Mouse (Mus musculus) right cerebral cortex, postnatal 4 days (tissue): ENCODE data around the gene Pmpca.
"Not testable (repeated sequence)": the region's sequence is repeated elsewhere in the genome, so short reads cannot be mapped to it uniquely, and the experiment has no call there.

Source experiments
- DNase-seq: peaks from one replicate; pipeline ENCODE4 v3.0.0-alpha.2; 2022

The Pmpca gene

DNA sequence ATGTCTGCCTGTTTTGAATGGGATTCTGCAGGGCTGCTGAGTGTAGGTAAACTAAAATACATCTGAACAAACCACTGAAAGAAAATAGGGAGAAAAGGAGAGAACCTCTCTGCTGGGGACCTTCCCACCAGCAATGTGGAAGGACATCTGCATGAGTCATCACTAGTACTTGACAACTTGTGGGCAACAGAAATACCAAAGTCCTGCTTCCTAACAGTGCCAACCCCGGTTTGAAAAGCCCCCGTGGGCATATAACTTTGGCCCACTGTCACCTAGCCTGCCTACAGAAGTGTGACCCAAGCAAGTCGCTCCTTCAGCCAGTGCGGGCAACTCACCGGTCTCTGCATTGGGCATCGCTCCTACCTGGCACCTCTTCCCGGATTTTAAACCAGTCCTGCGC is 16.7 kb upstream of the Pmpca start:
- no peak for DNase-seq

DNA sequence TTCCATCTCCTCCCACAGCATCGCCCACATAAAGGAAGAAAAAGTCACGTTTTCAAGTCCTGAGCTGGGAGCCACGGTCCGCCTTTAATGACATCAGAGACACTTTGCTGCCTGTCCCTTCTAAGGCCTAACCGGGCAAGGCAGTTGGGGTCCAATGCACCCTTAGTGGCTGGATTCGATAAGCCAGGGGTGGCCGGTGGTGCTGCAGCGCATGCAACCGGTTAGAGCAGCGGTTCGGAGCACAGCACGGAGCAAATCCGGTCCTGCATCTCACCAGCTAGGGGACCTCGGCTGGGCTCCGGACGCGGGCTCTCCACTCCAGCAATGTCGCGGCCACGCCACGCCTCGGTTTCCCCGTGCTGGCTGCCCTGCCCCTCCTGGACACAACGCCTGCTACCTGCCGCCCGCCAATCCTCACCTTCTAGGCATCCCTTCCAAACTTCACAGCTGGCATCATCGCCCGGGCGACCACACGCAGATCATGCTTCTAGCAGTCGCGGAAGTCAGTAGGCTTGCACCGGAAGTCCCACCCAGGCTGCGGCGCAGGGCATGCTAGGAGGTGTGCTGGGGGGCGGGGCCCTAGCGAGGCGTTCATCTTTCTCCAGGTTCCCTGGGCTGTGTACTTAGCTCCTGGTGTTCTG is 8.9 kb upstream of the Pmpca start, which contains the start of gene Snapc4:
Gene Snapc4, minus strand, starts transcription at position 523 of the 641 bp plus-strand sequence.
- peak; percentile 83 for DNase-seq

DNA sequence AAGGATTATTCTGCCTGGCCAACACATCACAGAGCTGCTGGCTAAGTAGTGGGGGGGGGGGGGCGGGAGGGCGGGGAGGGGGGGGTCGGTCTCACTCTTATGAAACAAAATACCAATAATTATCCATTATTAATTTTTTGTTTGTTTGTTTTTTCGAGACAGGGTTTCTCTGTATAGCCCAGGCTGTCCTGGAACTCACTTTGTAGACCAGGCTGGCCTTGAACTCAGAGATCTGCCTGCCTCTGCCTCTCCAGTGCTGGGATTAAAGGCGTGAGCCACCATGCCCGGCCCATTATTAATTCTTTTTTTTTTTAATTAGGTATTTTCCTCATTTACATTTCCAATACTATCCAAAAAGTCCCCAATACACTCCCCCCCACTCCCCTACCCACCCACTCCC is 8.3 kb upstream of the Pmpca start:
- not testable (repeated sequence) for DNase-seq

GRCm38 (mm10) chr2:26387713-26388112 is 1.4 kb upstream of the Pmpca start:
- no peak for DNase-seq

GRCm38 (mm10) chr2:26388682-26389153 is 421 bp upstream of the Pmpca start:
- no peak for DNase-seq

- DNase-seq, result no peak
Observed at GRCm38 (mm10) chr2:26390954-26391353, 1.8 kb downstream of the Pmpca start.

GRCm38 (mm10) chr2:26391617-26392016 is 2.5 kb downstream of the Pmpca start:
- DNase-seq, result no peak

DNA sequence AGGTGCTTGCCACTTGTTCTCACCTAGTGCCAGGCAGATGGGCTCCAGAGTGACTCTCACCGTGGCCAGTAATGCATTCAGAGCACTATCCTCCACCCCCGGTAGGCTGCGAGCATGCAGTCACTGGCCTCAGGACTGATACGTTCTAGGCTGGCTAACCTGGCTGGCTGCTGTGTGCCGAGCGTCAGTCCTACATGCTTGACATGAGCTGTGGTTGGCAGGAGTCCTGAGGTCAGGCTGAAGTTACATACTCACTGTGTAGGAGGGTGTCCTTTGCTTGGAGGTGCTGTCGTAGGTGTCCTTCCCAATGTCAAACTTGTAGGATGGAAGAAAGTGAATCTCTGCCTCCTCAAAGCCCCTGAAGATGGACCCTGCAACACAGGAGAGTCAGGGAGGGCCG is 9.8 kb downstream of the Pmpca start:
- DNase-seq, result no peak

GRCm38 (mm10) chr2:26399647-26400046 is 10.5 kb downstream of the Pmpca start:
- DNase-seq, result no peak

GRCm38 (mm10) chr2:26400296-26400695 is 11.2 kb downstream of the Pmpca start:
- no peak for DNase-seq

DNA sequence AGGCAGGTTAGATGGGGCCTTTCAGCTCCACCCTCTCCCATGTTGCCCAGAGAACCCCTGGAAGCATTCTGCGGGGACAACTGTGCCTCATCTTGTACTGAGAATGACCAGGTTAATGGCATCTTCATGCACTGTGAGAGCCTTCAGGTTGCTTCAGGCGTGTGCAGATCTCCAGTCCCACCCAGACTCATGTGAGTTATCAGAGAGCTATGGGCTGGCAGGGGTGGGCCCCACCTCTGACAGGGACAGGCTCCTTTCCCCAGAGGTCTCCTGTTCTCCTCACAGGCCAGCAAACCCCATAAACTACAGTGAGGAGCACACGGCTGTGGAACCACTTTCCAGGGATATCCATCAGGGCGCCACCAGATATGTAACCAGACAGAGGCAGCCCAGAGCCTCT is 11.9 kb downstream of the Pmpca start:
- no peak for DNase-seq

DNA sequence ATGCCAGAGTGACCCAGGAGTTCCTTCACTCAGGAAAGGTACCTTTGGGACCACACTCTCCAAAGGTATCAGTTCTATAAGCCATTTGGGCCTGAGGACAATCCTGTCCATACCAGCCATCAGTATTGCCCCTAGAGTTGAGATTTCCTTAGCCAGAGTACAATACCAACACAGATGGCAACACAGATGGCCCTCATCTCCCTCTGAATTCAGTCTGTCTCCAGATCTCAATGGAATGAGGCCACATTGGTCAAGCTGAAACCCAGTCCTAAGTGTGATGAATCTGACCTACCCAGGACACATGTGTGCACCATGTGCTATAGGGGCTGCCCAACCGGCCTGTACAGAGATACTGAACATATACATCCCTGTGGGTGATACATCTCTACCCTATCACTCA is 13.1 kb downstream of the Pmpca start:
- no peak for DNase-seq

DNA sequence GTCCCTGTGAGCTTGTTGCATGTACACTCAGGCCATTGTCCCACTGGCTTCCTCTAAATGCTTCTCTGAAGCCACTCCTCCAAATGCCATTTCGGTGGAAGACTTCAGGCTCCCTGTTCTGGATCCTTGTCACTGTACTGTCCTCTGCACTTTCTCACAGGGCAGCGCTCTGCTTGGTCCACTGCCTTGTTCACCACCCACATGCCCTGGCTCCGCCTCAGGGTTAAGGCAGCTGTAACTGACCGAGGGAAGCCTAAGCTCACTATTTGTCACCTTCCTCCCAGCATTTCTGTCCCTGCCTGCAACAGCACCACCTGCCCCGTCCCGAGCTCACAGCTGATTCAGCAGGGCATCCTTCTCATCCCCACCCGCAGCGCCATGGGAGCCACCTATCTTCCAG is 14.2 kb downstream of the Pmpca start:
- no peak for DNase-seq

- DNase-seq, result peak; percentile 99
Observed at GRCm38 (mm10) chr2:26408515-26409356, 19.6 kb downstream of the Pmpca start, which contains the start of gene Inpp5e. Gene Inpp5e (minus strand): TSS chr2:26409203.

DNA sequence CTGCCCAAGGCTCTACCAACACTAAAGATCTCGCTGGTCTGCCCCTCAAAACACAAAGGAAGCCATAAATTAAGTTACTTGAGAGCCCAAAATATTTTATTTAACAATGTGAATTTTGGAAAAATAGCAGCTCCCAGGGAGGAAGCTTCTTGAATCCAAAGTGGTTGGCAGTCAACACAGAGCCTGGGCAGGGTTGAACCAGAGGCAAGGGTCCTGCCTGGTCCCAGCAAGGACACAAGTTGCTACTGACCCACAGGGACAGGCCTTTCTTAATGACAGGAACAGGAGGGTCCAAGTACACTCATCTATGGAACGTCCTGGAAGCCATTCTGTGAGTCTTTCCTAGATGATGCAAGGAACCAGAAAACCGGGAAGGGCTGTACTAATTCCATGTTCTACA is 20.2 kb downstream of the Pmpca start:
- DNase-seq, result no peak

DNA sequence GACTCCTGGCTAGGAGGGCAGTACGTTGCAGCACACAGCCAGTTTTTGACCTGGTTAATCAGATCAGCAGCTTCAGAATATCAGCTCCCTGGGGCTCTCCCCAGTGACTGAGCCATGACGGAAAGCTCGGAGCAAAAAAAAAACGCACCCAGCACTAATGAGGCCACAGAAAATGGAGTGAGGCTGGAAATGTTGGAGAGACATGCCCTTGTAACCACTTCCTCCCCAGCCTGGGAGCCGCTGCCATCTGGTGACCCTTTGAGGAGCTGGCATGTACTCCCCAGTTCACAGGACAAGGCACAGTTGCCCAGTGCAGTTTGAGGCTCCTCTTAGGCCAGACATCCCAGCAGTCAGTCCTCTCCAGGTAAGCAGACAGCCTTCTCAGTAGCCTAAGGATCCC is 21.0 kb downstream of the Pmpca start:
- no peak for DNase-seq

GRCm38 (mm10) chr2:26410931-26411411 is 21.8 kb downstream of the Pmpca start:
- no peak for DNase-seq

- DNase-seq, result no peak
Observed at GRCm38 (mm10) chr2:26417066-26417465, 27.9 kb downstream of the Pmpca start.

- DNase-seq, result no peak
Observed at GRCm38 (mm10) chr2:26418120-26418519, 29.0 kb downstream of the Pmpca start.

- DNase-seq, result no peak
Observed at GRCm38 (mm10) chr2:26421969-26422368, 32.8 kb downstream of the Pmpca start.

DNA sequence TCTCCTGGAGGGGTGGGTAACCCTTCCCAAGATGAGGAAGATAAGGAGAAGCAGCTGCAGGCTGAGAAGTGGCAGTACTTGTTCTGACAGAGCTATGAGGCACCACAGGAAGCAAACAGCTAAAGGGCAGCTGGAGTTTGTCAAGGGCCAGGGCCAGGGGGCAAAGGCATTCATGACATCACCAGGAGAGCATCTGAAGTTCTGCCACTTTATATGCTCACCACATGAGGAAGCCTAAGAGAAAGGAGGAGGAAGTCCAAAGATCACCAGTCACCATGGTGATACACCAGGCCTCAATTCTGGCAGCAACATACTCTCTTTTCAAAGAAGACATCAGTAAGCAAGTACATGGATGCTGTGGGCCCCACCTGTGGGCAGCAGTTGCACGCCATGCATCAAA is 33.9 kb downstream of the Pmpca start:
- no peak for DNase-seq

GRCm38 (mm10) chr2:26424541-26424940 is 35.4 kb downstream of the Pmpca start:
- DNase-seq, result no peak

DNA sequence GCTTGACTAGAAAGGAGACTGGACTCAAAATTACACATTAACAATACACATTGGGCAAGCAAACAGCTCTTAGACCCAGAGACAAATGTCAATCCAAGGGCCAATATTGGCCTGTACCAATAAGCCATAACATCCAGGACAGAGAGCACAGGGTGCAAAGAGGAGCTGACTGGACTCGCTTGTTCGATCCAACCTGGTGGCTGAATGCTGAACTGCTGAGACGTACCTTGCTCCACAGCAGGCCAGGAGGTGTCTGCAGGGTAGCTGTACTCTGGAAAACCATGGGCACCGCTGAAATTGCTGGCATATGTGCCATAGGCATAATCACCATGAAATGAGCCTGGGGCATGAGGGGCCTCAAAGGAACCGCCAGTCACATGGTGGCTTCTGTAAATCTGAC is 40.7 kb downstream of the Pmpca start:
- DNase-seq, result no peak
